13 mouse cellular contexts compared by ENCODE assay signal in genomic region chr1:84154725-84155584, GRCm38 (mm10).
DNase-seq lines count a peak whose midpoint lies in the region; ATAC-seq and TF ChIP-seq lines count a peak whose summit lies in the region.
"Had no signal": no experiment of that assay in that cellular context is flagged by ENCODE, and none has a peak within 500 bp of the region (broad histone marks: within the 10 kb centered on the region; RNA-seq: fewer than 3 reads in every experiment).

No protein-coding gene starts in this region.

- TF ChIP-seq CTCF in layer of hippocampus, adult 2 months (conservative IDR thresholded peaks at IDR 0.05), result peak; percentile 24; the same call in 1 of the 2 replicates

- no peak overlapping the region for H3K4me3 ChIP-seq in layer of hippocampus, adult 2 months
- H3K4me3 ChIP-seq in forebrain, embryonic 16.5 days (replicated peaks; ENCODE audit: low read length), result no peak overlapping the region
- no peak overlapping the region for H3K4me3 ChIP-seq in midbrain, embryonic 10.5 days
- H3K4me3 ChIP-seq in neural tube, embryonic 13.5 days, result no peak overlapping the region
- H3K4me3 ChIP-seq: limb, embryonic 13.5 days had no signal

- intact Hi-C loops in heart, postnatal 25 days (cut with DNase I), result loop anchor here (5.0 to 10.0 kb wide), 2 partner anchors 130 to 408 kb away; no protein-coding TSS in a partner anchor

- no peaks in the 10 kb centered on the region for H3K27me3 ChIP-seq in forebrain, embryonic 16.5 days (replicated peaks; ENCODE audit: control insufficient read depth, insufficient read depth, low read length)
- H3K27me3 ChIP-seq in midbrain, embryonic 10.5 days (ENCODE audit: low read depth, poor library complexity, severe bottlenecking), result no peaks in the 10 kb centered on the region
- no peaks in the 10 kb centered on the region for H3K27me3 ChIP-seq in neural tube, embryonic 13.5 days
- H3K27me3 ChIP-seq: limb, embryonic 13.5 days had no signal

- H3K36me3 ChIP-seq in forebrain, embryonic 16.5 days (ENCODE audit: control insufficient read depth, insufficient read depth), result no peaks in the 10 kb centered on the region
- H3K36me3 ChIP-seq in midbrain, embryonic 10.5 days, result no peaks in the 10 kb centered on the region
- no peaks in the 10 kb centered on the region for H3K36me3 ChIP-seq in neural tube, embryonic 13.5 days
- H3K36me3 ChIP-seq: limb, embryonic 13.5 days had no signal

- H3K4me1 ChIP-seq in forebrain, embryonic 16.5 days (replicated peaks; ENCODE audit: control insufficient read depth, insufficient read depth, low read length), result peaks cover 5% of the 10 kb centered on the region; the same call in 1 of the 2 replicates
- H3K4me1 ChIP-seq in midbrain, embryonic 10.5 days, result peaks cover 7% of the 10 kb centered on the region; the same call in 1 of the 2 replicates
- H3K4me1 ChIP-seq in neural tube, embryonic 13.5 days (replicated peaks), result peaks cover 11% of the 10 kb centered on the region
- H3K4me1 ChIP-seq: limb, embryonic 13.5 days had no signal

- H3K9me3 ChIP-seq in forebrain, embryonic 16.5 days (ENCODE audit: control insufficient read depth, low read length), result no peaks in the 10 kb centered on the region
- H3K9me3 ChIP-seq in midbrain, embryonic 10.5 days (replicated peaks), result no peaks in the 10 kb centered on the region
- no peaks in the 10 kb centered on the region for H3K9me3 ChIP-seq in neural tube, embryonic 13.5 days

- no peak for DNase-seq in layer of hippocampus, adult 2 months (ENCODE audit: low spot score in 2 of 2)
- no peak for DNase-seq in layer of hippocampus, adult 9-11 months
- peak; percentile 25 for DNase-seq in midbrain, embryonic 10.5 days (ENCODE audit: low spot score)
- DNase-seq in lung, postnatal 36 days, result no peak
- no peak for DNase-seq in heart, postnatal 25 days (ENCODE audit: low spot score)
- DNase-seq: B cell, adult 2 months; cerebellum, adult 9-10 months; heart, postnatal 4 days; lung, adult 18-20 months had no signal

- peak overlapping the region; percentile 43; the same call in 1 of the 2 replicates for H3K27ac ChIP-seq in layer of hippocampus, adult 2 months
- peak overlapping the region; percentile 32 for H3K27ac ChIP-seq in forebrain, embryonic 16.5 days (ENCODE audit: low read length)
- H3K27ac ChIP-seq in midbrain, embryonic 10.5 days (replicated peaks), result peak overlapping the region; percentile 74
- H3K27ac ChIP-seq in neural tube, embryonic 13.5 days (replicated peaks), result peak overlapping the region; percentile 59
- H3K27ac ChIP-seq: limb, embryonic 13.5 days had no signal

- peak; percentile 72; the same call in 1 of the 2 replicates for ATAC-seq in forebrain, embryonic 16.5 days
- ATAC-seq in neural tube, embryonic 13.5 days (ENCODE audit: low read depth), result peak; percentile 65
- no peak for ATAC-seq in activated CD4-positive, CD25-positive, alpha-beta regulatory T cell, adult 4 months

- whole genome bisulfite sequencing in forebrain, embryonic 16.5 days, result 46% methylated on average over 12 of the region's 12 CpGs
- WGBS in midbrain, embryonic 10.5 days, result 68% methylated on average over 12 of the region's 12 CpGs
- 48% methylated on average over 12 of the region's 12 CpGs for WGBS in neural tube, embryonic 13.5 days

- no peak overlapping the region for H3K4me2 ChIP-seq in forebrain, embryonic 16.5 days (ENCODE audit: low read length)
- H3K4me2 ChIP-seq in neural tube, embryonic 13.5 days, result peak overlapping the region; percentile 9; the same call in 1 of the 2 replicates
- H3K4me2 ChIP-seq: limb, embryonic 13.5 days had no signal

- no peak overlapping the region for H3K9ac ChIP-seq in forebrain, embryonic 16.5 days (replicated peaks; ENCODE audit: low read depth, low read length)
- H3K9ac ChIP-seq in neural tube, embryonic 13.5 days, result no peak overlapping the region
- H3K9ac ChIP-seq: limb, embryonic 13.5 days had no signal
